Mouse (Mus musculus) kidney, adult 2 months (tissue): ENCODE results near the gene Rtn2.
A peak's percentile ranks its signal among the peaks of the same experiment; 100 is the strongest.

Source experiments
- CTCF ChIP-seq: fragments of 200-500 bp; conservative IDR thresholded peaks from 2 replicates; pipeline ENCODE4 v1.5.1; 2011; ENCODE audit warnings: low read depth, mild to moderate bottlenecking, control low read depth, low read length, moderate library complexity, mixed read lengths; ENCODE audit not compliant: insufficient read depth, insufficient read length
- POLR2A ChIP-seq: fragments of 200-500 bp; IDR thresholded peaks from one replicate; pipeline ENCODE4 v1.6.1; 2011; ENCODE audit warnings: low read depth, low read length, control low read depth

DNA sequence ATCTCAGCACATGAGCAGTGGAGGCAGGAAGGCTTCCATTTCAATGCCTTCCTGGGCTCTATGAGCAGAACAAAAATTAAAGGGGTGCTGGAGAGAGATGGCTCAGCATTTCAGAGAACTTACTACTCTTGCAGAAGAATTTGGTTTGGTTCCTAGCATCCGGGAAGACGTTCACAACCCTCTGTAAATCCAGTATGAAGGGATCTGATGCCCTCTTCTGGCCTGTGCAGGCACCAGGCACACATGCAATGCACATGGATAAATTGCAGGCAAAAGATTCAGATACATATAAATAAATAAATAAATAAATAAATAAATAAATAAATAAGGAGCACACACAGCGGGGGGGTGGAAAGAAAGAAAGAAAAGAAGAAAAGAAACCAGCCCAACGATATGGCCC is 6.2 kb upstream of the Rtn2 start:
- TF ChIP-seq CTCF (peak; percentile 55), POLR2A (no peak)
